Mouse (Mus musculus) heart, embryonic 15.5 days (tissue): ENCODE measurements around the gene Zyg11a. TPM values are rescaled to one million over a fixed set of nuclear protein-coding genes. Genes with fewer than 3 reads are reported as not detected.
"Not testable (repeated sequence)": the region's sequence is repeated elsewhere in the genome, so short reads cannot be mapped to it uniquely, and the experiment has no call there.

ENCODE experiments used
- ATAC-seq: fragments of 200-750 bp; cut with Nextera tagmentation; replicated peaks from 2 replicates; pipeline ENCODE4 v1.8.0; 2017; ENCODE audit warnings: low read depth, moderate TSS enrichment; ENCODE audit not compliant: insufficient number of reproducible peaks, insufficient read depth, low FRiP score
- H3K27ac ChIP-seq: fragments of 300-500 bp; sonication (generic); 2 replicates; pipeline ENCODE4 v1.5.1; 2015; ENCODE audit warnings: mild to moderate bottlenecking, inconsistent platforms
- H3K27me3 ChIP-seq: fragments of 300-500 bp; sonication (generic); 2 replicates; pipeline ENCODE4 v1.6.1; 2015; ENCODE audit warnings: inconsistent platforms
- H3K36me3 ChIP-seq: fragments of 300-500 bp; sonication (generic); 2 replicates; pipeline ENCODE4 v1.6.1; 2015; ENCODE audit warnings: mild to moderate bottlenecking, inconsistent platforms
- H3K4me1 ChIP-seq: fragments of 300-500 bp; sonication (generic); replicated peaks from 2 replicates; pipeline ENCODE4 v1.6.1; 2015; ENCODE audit warnings: inconsistent platforms
- H3K4me2 ChIP-seq: fragments of 300-500 bp; sonication (generic); 2 replicates; pipeline ENCODE4 v1.6.1; 2015; ENCODE audit warnings: inconsistent platforms, mild to moderate bottlenecking, moderate library complexity
- H3K4me3 ChIP-seq: fragments of 300-500 bp; sonication (generic); 2 replicates; pipeline ENCODE4 v1.5.1; 2015; ENCODE audit warnings: mild to moderate bottlenecking, inconsistent platforms
- H3K9ac ChIP-seq: fragments of 300-500 bp; sonication (generic); 2 replicates; pipeline ENCODE4 v1.6.1; 2015; ENCODE audit warnings: mild to moderate bottlenecking, inconsistent platforms
- H3K9me3 ChIP-seq: fragments of 300-500 bp; sonication (generic); replicated peaks from 2 replicates; pipeline ENCODE4 v1.6.1; 2016; ENCODE audit warnings: inconsistent platforms
- WGBS: fragments of 180-500 bp; shearing (Covaris S2); methylation state at CpG from one replicate; pipeline ENCODE4 v1.1.7; 2015; ENCODE audit warnings: mixed read lengths; 5-methylcytosine and 5-hydroxymethylcytosine counted together
- polyA plus RNA-seq: library from polyadenylated mRNA; unstranded; fragments of >200 nt; fragmentation: Nextera tagmentation; extraction: Ambion mirVana; gene quantifications from 2 replicates; pipeline ENCODE4 v1.2.1, GENCODE M21; 2015

Zyg11a gene
- polyA plus RNA-seq, 1 experiment from 2014 or later, result 0.08 TPM

DNA sequence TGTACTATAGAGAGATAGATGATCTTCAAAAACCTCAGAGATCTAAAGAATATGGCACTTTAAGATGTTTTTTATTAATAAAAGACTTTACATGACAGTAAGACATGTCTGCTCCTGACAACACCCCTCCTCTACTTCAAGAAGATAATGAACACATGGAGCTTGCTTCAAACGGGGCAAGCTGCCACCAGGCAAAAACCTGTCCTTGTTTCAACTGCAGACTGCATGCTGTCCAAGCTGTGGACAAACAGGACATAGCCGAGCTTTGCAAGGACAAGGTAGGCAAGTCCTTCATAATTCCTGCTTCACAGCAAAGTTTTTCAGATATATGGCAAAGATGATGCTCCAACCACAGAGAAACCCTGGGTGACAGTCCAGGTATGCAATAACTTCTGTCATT, 18.6 kb downstream of the Zyg11a start:
- ATAC-seq, result no peak
- H3K4me1 ChIP-seq, result 0 out of 2 replicates have a peak, but pooled peaks cover 5% of the 10 kb centered on the region
- no peak overlapping the region for H3K4me2 ChIP-seq
- no peaks in the 10 kb centered on the region for H3K9me3 ChIP-seq
- no peak overlapping the region for H3K27ac ChIP-seq
- no peak overlapping the region for H3K4me3 ChIP-seq
- no peaks in the 10 kb centered on the region for H3K36me3 ChIP-seq
- no peaks in the 10 kb centered on the region for H3K27me3 ChIP-seq
- WGBS, result 44% methylated on average over 2 of the region's 2 CpGs
- no peak overlapping the region for H3K9ac ChIP-seq

- no peaks in the 10 kb centered on the region for H3K27me3 ChIP-seq
- WGBS, result 56% methylated on average over 6 of the region's 6 CpGs
- peak overlapping the region; percentile 20; the same call in 1 of the 2 replicates for H3K27ac ChIP-seq
- no peak overlapping the region for H3K4me2 ChIP-seq
- H3K4me3 ChIP-seq, result no peak overlapping the region
- no peak overlapping the region for H3K9ac ChIP-seq
- no peaks in the 10 kb centered on the region for H3K9me3 ChIP-seq
- H3K36me3 ChIP-seq, result no peaks in the 10 kb centered on the region
- 0 out of 2 replicates have a peak, but pooled peaks cover 5% of the 10 kb centered on the region for H3K4me1 ChIP-seq
- no peak for ATAC-seq
Observed at GRCm38 (mm10) chr4:108196277-108196855, 21.5 kb downstream of the Zyg11a start.

- H3K9ac ChIP-seq, result no peak overlapping the region
- no peak overlapping the region for H3K4me2 ChIP-seq
- WGBS, result 70% methylated on average over 2 of the region's 2 CpGs
- no peak for ATAC-seq
- 0 out of 2 replicates have a peak, but pooled peaks cover 5% of the 10 kb centered on the region for H3K4me1 ChIP-seq
- H3K36me3 ChIP-seq, result no peaks in the 10 kb centered on the region
- no peaks in the 10 kb centered on the region for H3K9me3 ChIP-seq
- H3K4me3 ChIP-seq, result no peak overlapping the region
- H3K27ac ChIP-seq, result no peak overlapping the region
- no peaks in the 10 kb centered on the region for H3K27me3 ChIP-seq
Observed at GRCm38 (mm10) chr4:108192821-108193323, 25.0 kb downstream of the Zyg11a start.

DNA sequence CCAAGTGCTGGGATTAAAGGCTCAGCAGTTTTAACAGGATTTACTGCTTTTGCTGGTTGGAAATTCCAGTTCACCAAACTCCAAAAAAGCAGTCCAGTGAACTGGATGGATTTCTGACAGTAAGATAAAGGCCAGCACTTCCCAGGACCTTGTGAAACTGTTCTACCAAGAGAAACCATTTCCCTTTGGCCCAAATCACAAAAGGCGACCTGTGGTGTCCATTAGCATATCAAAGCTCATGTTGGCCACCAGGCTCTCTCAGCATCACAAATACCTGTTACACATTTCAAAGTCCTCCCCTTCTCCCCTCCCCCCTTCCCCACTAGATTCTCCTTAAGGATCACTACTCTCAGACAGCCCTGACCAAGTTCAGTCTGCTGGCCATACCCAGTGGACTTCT, 35.6 kb downstream of the Zyg11a start:
- ATAC-seq, result no peak
- Histone ChIP-seq H3K4me1 (no peaks in the 10 kb centered on the region), H3K4me3 (no peak overlapping the region), H3K27me3 (no peaks in the 10 kb centered on the region), H3K36me3 (no peaks in the 10 kb centered on the region), H3K9me3 (no peaks in the 10 kb centered on the region), H3K9ac (no peak overlapping the region), H3K4me2 (no peak overlapping the region), H3K27ac (no peak overlapping the region)
- 54% methylated on average over 1 of the region's 1 CpGs for WGBS

GRCm38 (mm10) chr4:108168056-108168455, 49.8 kb downstream of the Zyg11a start:
- Histone ChIP-seq H3K9me3 (no peaks in the 10 kb centered on the region), H3K36me3 (no peaks in the 10 kb centered on the region), H3K4me1 (peaks cover 4% of the 10 kb centered on the region; the same call in 1 of the 2 replicates), H3K27me3 (peaks cover 8% of the 10 kb centered on the region; the same call in 1 of the 2 replicates), H3K4me3 (no peak overlapping the region), H3K4me2 (no peak overlapping the region), H3K27ac (no peak overlapping the region), H3K9ac (no peak overlapping the region)
- ATAC-seq, result no peak
- 77% methylated on average over 6 of the region's 6 CpGs for WGBS

DNA sequence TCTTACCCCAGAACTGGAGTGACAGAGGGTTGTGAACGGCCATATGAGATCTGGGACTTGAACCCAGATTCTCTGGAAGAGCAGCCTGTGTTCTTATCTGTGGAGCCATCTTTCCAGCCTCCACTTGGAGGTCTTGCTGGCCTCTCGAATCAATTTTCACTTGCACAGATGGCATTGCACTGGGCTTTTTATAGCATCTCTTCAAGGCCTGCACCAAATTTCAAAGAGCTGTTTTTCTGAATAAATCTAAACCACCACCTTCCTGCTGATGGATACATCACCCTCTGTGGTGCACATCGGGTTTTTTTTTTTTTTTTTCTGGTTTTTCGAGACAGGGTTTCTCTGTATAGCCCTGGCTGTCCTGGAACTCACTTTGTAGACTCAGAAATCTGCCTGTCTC, 51.0 kb downstream of the Zyg11a start:
- Histone ChIP-seq H3K36me3 (no peaks in the 10 kb centered on the region), H3K27ac (no peak overlapping the region), H3K9me3 (no peaks in the 10 kb centered on the region), H3K4me2 (no peak overlapping the region), H3K4me1 (peaks cover 4% of the 10 kb centered on the region; the same call in 1 of the 2 replicates), H3K27me3 (peaks cover 8% of the 10 kb centered on the region; the same call in 1 of the 2 replicates), H3K4me3 (no peak overlapping the region), H3K9ac (no peak overlapping the region)
- WGBS, result 68% methylated on average over 4 of the region's 4 CpGs
- no peak for ATAC-seq

- under 1% methylated on average over 43 of the region's 43 CpGs for WGBS
- Histone ChIP-seq H3K9ac (peak within 1 kb of the TSS; percentile 70), H3K4me1 (peaks cover 4% of the 10 kb centered on the region; the same call in 1 of the 2 replicates), H3K9me3 (no peaks in the 10 kb centered on the region), H3K27ac (no peak within 1 kb of the TSS), H3K36me3 (no peaks in the 10 kb centered on the region), H3K27me3 (peaks cover 8% of the 10 kb centered on the region; the same call in 1 of the 2 replicates), H3K4me2 (peak within 1 kb of the TSS; percentile 92), H3K4me3 (peak within 1 kb of the TSS; percentile 64)
- ATAC-seq, result no peak
Observed at GRCm38 (mm10) chr4:108165152-108165895, 52.5 kb downstream of the Zyg11a start, which contains the start of gene Echdc2. Gene Echdc2 (plus strand): TSS chr4:108165437.

- Histone ChIP-seq H3K4me3 (no peak overlapping the region), H3K9ac (no peak overlapping the region), H3K9me3 (no peaks in the 10 kb centered on the region), H3K27ac (no peak overlapping the region), H3K27me3 (peaks cover 8% of the 10 kb centered on the region; the same call in 1 of the 2 replicates), H3K36me3 (no peaks in the 10 kb centered on the region), H3K4me1 (peaks cover 4% of the 10 kb centered on the region; the same call in 1 of the 2 replicates), H3K4me2 (no peak overlapping the region)
- ATAC-seq, result no peak
- 75% methylated on average over 3 of the region's 3 CpGs for WGBS
Observed at GRCm38 (mm10) chr4:108163291-108163690, 54.6 kb downstream of the Zyg11a start.

DNA sequence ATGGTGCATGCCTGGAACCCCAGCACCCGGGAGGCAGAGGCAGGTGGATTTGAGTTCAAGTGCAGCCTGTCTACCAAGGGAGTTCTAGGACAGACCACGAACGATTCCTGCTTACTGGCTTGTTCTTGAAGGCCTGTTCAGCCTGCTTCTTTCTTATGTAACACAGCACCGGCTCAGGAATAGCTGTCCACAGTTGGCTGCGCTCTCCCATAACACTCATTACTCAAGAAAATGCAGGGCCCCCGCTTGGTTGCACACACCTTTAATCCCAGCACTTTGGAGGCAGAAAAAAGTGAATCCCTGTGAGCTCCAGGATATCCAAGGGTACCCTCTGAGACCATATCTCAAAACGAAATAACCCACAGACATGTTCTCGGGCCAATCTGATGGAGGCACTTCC, 55.9 kb downstream of the Zyg11a start:
- Histone ChIP-seq H3K4me1 (peaks cover 4% of the 10 kb centered on the region; the same call in 1 of the 2 replicates), H3K27me3 (peaks cover 8% of the 10 kb centered on the region; the same call in 1 of the 2 replicates), H3K9ac (no peak overlapping the region), H3K4me3 (no peak overlapping the region), H3K27ac (no peak overlapping the region), H3K36me3 (no peaks in the 10 kb centered on the region), H3K9me3 (no peaks in the 10 kb centered on the region), H3K4me2 (no peak overlapping the region)
- no peak for ATAC-seq
- 87% methylated on average over 8 of the region's 8 CpGs for WGBS

- H3K36me3 ChIP-seq, H3K4me2 ChIP-seq, H3K27me3 ChIP-seq, H3K4me1 ChIP-seq, H3K27ac ChIP-seq, H3K9me3 ChIP-seq, H3K9ac ChIP-seq, H3K4me3 ChIP-seq, ATAC-seq: not testable (repeated sequence)
- 86% methylated on average over 1 of the region's 1 CpGs for whole genome bisulfite sequencing
Observed at GRCm38 (mm10) chr4:108155141-108155540, 62.7 kb downstream of the Zyg11a start.

GRCm38 (mm10) chr4:108145554-108145953, 72.3 kb downstream of the Zyg11a start:
- H3K4me3 ChIP-seq, H3K4me1 ChIP-seq, H3K9me3 ChIP-seq, H3K27ac ChIP-seq, H3K36me3 ChIP-seq, H3K27me3 ChIP-seq, H3K4me2 ChIP-seq, H3K9ac ChIP-seq, ATAC-seq: not testable (repeated sequence)
- WGBS, result 47% methylated on average over 3 of the region's 3 CpGs
